Mouse (Mus musculus) midbrain, embryonic 14.5 days (tissue): Measurements from ENCODE around the gene Olfr630. TPM values are rescaled to one million over a fixed set of nuclear protein-coding genes. Genes with fewer than 3 reads are reported as not detected.
"Not testable (repeated sequence)": the region's sequence is repeated elsewhere in the genome, so short reads cannot be mapped to it uniquely, and the experiment has no call there.

ENCODE experiments used
- ATAC-seq: fragments of 200-750 bp; cut with Nextera tagmentation; 2 replicates; pipeline ENCODE4 v1.8.0; 2017; ENCODE audit warnings: moderate number of reproducible peaks, moderate library complexity; ENCODE audit not compliant: low FRiP score, low TSS enrichment
- DNase-seq: peaks from one replicate; pipeline ENCODE4 v3.0.0-alpha.2; 2015
- H3K27ac ChIP-seq: fragments of 300-500 bp; sonication (generic); replicated peaks from 2 replicates; pipeline ENCODE4 v1.5.1; 2014; ENCODE audit warnings: mild to moderate bottlenecking, low read depth, low read length, moderate library complexity
- H3K27me3 ChIP-seq: fragments of 300-500 bp; sonication (generic); 2 replicates; pipeline ENCODE4 v1.6.1; 2014; ENCODE audit warnings: low read length, control low read depth, mixed read lengths; ENCODE audit not compliant: control insufficient read depth, insufficient read depth
- H3K36me3 ChIP-seq: fragments of 300-500 bp; sonication (generic); 2 replicates; pipeline ENCODE4 v1.6.1; 2014; ENCODE audit warnings: low read length, control low read depth; ENCODE audit not compliant: control insufficient read depth, insufficient read depth
- H3K4me1 ChIP-seq: fragments of 300-500 bp; sonication (generic); 2 replicates; pipeline ENCODE4 v1.6.1; 2014; ENCODE audit warnings: mild to moderate bottlenecking, antibody characterized with exemption, low read length, control low read depth; ENCODE audit not compliant: control insufficient read depth, insufficient read depth
- H3K4me2 ChIP-seq: fragments of 300-500 bp; sonication (generic); 2 replicates; pipeline ENCODE4 v1.6.1; 2014; ENCODE audit warnings: mild to moderate bottlenecking, low read length, moderate library complexity
- H3K4me3 ChIP-seq: fragments of 300-500 bp; sonication (generic); replicated peaks from 2 replicates; pipeline ENCODE4 v1.5.1; 2014; ENCODE audit warnings: low read depth, low read length
- H3K9ac ChIP-seq: fragments of 300-500 bp; sonication (generic); replicated peaks from 2 replicates; pipeline ENCODE4 v1.6.1; 2014; ENCODE audit warnings: mild to moderate bottlenecking, low read length, moderate library complexity
- H3K9me3 ChIP-seq: fragments of 300-500 bp; sonication (generic); 2 replicates; pipeline ENCODE4 v1.6.1; 2016; ENCODE audit warnings: low read length, control low read depth, mixed read lengths; ENCODE audit not compliant: control insufficient read depth
- WGBS: fragments of 180-500 bp; shearing (Covaris S2); extraction: QIAGEN DNeasy Blood & Tissue Kit; methylation state at CpG from one replicate; pipeline ENCODE4 v1.1.7; 2014; 5-methylcytosine and 5-hydroxymethylcytosine counted together
- polyA plus RNA-seq: library from polyadenylated mRNA; unstranded; fragments of >200 nt; fragmentation: Nextera tagmentation; extraction: Ambion mirVana; gene quantifications from 2 replicates; pipeline ENCODE4 v1.2.1, GENCODE M21; 2014

Olfr630 gene
- not detected in 2 replicates for polyA plus RNA-seq

GRCm38 (mm10) chr7:103757233-103757632 is at the start of gene Olfr630:
Olfr630 (minus strand) TSS chr7:103757333.
- DNase-seq (no peak), ATAC-seq (no peak)
- Histone ChIP-seq H3K9ac (no peak within 1 kb of the TSS), H3K27ac (no peak within 1 kb of the TSS), H3K4me1 (no peaks in the 10 kb centered on the region), H3K4me3 (no peak within 1 kb of the TSS), H3K36me3 (no peaks in the 10 kb centered on the region), H3K27me3 (no peaks in the 10 kb centered on the region), H3K4me2 (no peak within 1 kb of the TSS), H3K9me3 (no peaks in the 10 kb centered on the region)
- WGBS, result 49% methylated on average over 2 of the region's 2 CpGs

GRCm38 (mm10) chr7:103806856-103807255 is 49.7 kb upstream of the Olfr630 start:
- Histone ChIP-seq H3K9me3 (no peaks in the 10 kb centered on the region), H3K27me3 (no peaks in the 10 kb centered on the region), H3K9ac (no peak overlapping the region), H3K4me2 (no peak overlapping the region), H3K27ac (no peak overlapping the region), H3K4me3 (no peak overlapping the region), H3K4me1 (no peaks in the 10 kb centered on the region), H3K36me3 (no peaks in the 10 kb centered on the region)
- ATAC-seq, result no peak
- 64% methylated on average over 1 of the region's 1 CpGs for WGBS
- peak; percentile 74 for DNase-seq

GRCm38 (mm10) chr7:103792669-103793388 is 35.7 kb upstream of the Olfr630 start:
- ATAC-seq, result no peak
- no peak overlapping the region for H3K4me2 ChIP-seq
- H3K36me3 ChIP-seq, result no peaks in the 10 kb centered on the region
- H3K4me1 ChIP-seq, result no peaks in the 10 kb centered on the region
- 29% methylated on average over 4 of the region's 4 CpGs for WGBS
- no peak overlapping the region for H3K9ac ChIP-seq
- H3K9me3 ChIP-seq, result no peaks in the 10 kb centered on the region
- no peak overlapping the region for H3K27ac ChIP-seq
- DNase-seq, result no peak
- no peaks in the 10 kb centered on the region for H3K27me3 ChIP-seq
- H3K4me3 ChIP-seq, result no peak overlapping the region

GRCm38 (mm10) chr7:103791721-103792120 is 34.6 kb upstream of the Olfr630 start, which contains the start of gene Olfr67:
Olfr67 (minus strand) TSS chr7:103791821.
- H3K27ac ChIP-seq, result no peak within 1 kb of the TSS
- H3K4me3 ChIP-seq, result no peak within 1 kb of the TSS
- H3K36me3 ChIP-seq, result no peaks in the 10 kb centered on the region

GRCm38 (mm10) chr7:103779598-103779997 is 22.5 kb upstream of the Olfr630 start, which contains the start of gene Olfr68:
Olfr68 (minus strand) TSS chr7:103779698.
- DNase-seq (no peak), ATAC-seq (no peak)
- Histone ChIP-seq H3K4me1 (no peaks in the 10 kb centered on the region), H3K9ac (no peak within 1 kb of the TSS), H3K4me2 (no peak within 1 kb of the TSS), H3K9me3 (no peaks in the 10 kb centered on the region), H3K27me3 (no peaks in the 10 kb centered on the region), H3K4me3 (no peak within 1 kb of the TSS), H3K27ac (no peak within 1 kb of the TSS), H3K36me3 (no peaks in the 10 kb centered on the region)
- WGBS, result 83% methylated on average over 3 of the region's 3 CpGs

More at GRCm38 (mm10) chr7:103791721-103792120, 34.6 kb upstream of the Olfr630 start, which contains the start of gene Olfr67:
- H3K9ac ChIP-seq, result no peak within 1 kb of the TSS
- no peaks in the 10 kb centered on the region for H3K27me3 ChIP-seq
- H3K4me1 ChIP-seq, result no peaks in the 10 kb centered on the region
- 86% methylated on average over 3 of the region's 3 CpGs for WGBS
- ATAC-seq (no peak), DNase-seq (no peak)
- no peak within 1 kb of the TSS for H3K4me2 ChIP-seq
- H3K9me3 ChIP-seq, result no peaks in the 10 kb centered on the region

- not testable (repeated sequence) for H3K27me3 ChIP-seq, H3K4me2 ChIP-seq, H3K27ac ChIP-seq, H3K9ac ChIP-seq, DNase-seq, ATAC-seq, H3K9me3 ChIP-seq, H3K4me1 ChIP-seq, H3K4me3 ChIP-seq, H3K36me3 ChIP-seq
- WGBS, result 84% methylated on average over 4 of the region's 4 CpGs
Observed at GRCm38 (mm10) chr7:103777652-103778051, 20.5 kb upstream of the Olfr630 start.

GRCm38 (mm10) chr7:103771494-103771893 is 14.4 kb upstream of the Olfr630 start, which contains the start of gene Olfr69:
Olfr69 (minus strand) TSS chr7:103771594.
- 78% methylated on average over 2 of the region's 2 CpGs for WGBS
- no peak for DNase-seq

GRCm38 (mm10) chr7:103767687-103768086 is 10.6 kb upstream of the Olfr630 start:
- not testable (repeated sequence) for DNase-seq, H3K9me3 ChIP-seq, H3K27ac ChIP-seq, H3K27me3 ChIP-seq, H3K4me3 ChIP-seq, H3K4me1 ChIP-seq, ATAC-seq, H3K36me3 ChIP-seq, H3K9ac ChIP-seq, H3K4me2 ChIP-seq
- WGBS, result 90% methylated on average over 5 of the region's 6 CpGs

More at GRCm38 (mm10) chr7:103771494-103771893, 14.4 kb upstream of the Olfr630 start, which contains the start of gene Olfr69:
- H3K4me2 ChIP-seq, result no peak within 1 kb of the TSS
- H3K9me3 ChIP-seq, result no peaks in the 10 kb centered on the region
- no peaks in the 10 kb centered on the region for H3K4me1 ChIP-seq
- H3K4me3 ChIP-seq, result no peak within 1 kb of the TSS
- no peaks in the 10 kb centered on the region for H3K27me3 ChIP-seq
- H3K9ac ChIP-seq, result no peak within 1 kb of the TSS
- H3K27ac ChIP-seq, result no peak within 1 kb of the TSS
- no peak for ATAC-seq
- H3K36me3 ChIP-seq, result no peaks in the 10 kb centered on the region

GRCm38 (mm10) chr7:103762212-103762611 is 5.1 kb upstream of the Olfr630 start:
- not testable (repeated sequence) for DNase-seq, H3K9me3 ChIP-seq, H3K4me3 ChIP-seq, H3K4me2 ChIP-seq, H3K27me3 ChIP-seq, H3K9ac ChIP-seq, H3K4me1 ChIP-seq, ATAC-seq, H3K27ac ChIP-seq, H3K36me3 ChIP-seq
- WGBS, result 89% methylated on average over 6 of the region's 6 CpGs
